30 mouse cellular contexts compared by ENCODE assay signal in genomic region chr5:95836580-95836979, GRCm38 (mm10).
"Had no signal": no experiment of that assay in that cellular context is flagged by ENCODE, and none has a peak within 500 bp of the region (broad histone marks: within the 10 kb centered on the region; RNA-seq: fewer than 3 reads in every experiment).

No protein-coding gene starts in this region.

- H3K4me3 ChIP-seq: limb, embryonic 10.5 days; limb, embryonic 12.5 days; limb, embryonic 13.5 days; limb, embryonic 15.5 days; liver, embryonic 12.5 days; liver, embryonic 13.5 days; liver, embryonic 15.5 days; lung, embryonic 15.5 days; megakaryocyte, embryonic 14.5 days; midbrain, embryonic 10.5 days; midbrain, embryonic 12.5 days; midbrain, embryonic 13.5 days; midbrain, embryonic 15.5 days; myocyte had no signal

- H3K27ac ChIP-seq: limb, embryonic 10.5 days; limb, embryonic 12.5 days; limb, embryonic 13.5 days; limb, embryonic 15.5 days; liver, embryonic 12.5 days; liver, embryonic 13.5 days; liver, embryonic 14.5 days; liver, embryonic 15.5 days; lung, embryonic 15.5 days; macrophage; midbrain, embryonic 10.5 days; midbrain, embryonic 12.5 days; midbrain, embryonic 13.5 days; midbrain, embryonic 15.5 days had no signal

- H3K36me3 ChIP-seq: limb, embryonic 10.5 days; limb, embryonic 12.5 days; limb, embryonic 13.5 days; limb, embryonic 15.5 days; liver, embryonic 12.5 days; liver, embryonic 13.5 days; liver, embryonic 15.5 days; lung, embryonic 15.5 days; midbrain, embryonic 10.5 days; midbrain, embryonic 12.5 days; midbrain, embryonic 13.5 days; midbrain, embryonic 15.5 days had no signal

- H3K4me2 ChIP-seq: limb, embryonic 12.5 days; limb, embryonic 13.5 days; limb, embryonic 15.5 days; liver, embryonic 11.5 days; liver, embryonic 12.5 days; liver, embryonic 13.5 days; liver, embryonic 15.5 days; lung, embryonic 14.5 days; lung, embryonic 15.5 days; midbrain, embryonic 11.5 days; midbrain, embryonic 12.5 days; midbrain, embryonic 13.5 days; midbrain, embryonic 15.5 days had no signal

- H3K27me3 ChIP-seq: limb, embryonic 12.5 days; limb, embryonic 13.5 days; limb, embryonic 15.5 days; liver, embryonic 12.5 days; liver, embryonic 13.5 days; liver, embryonic 15.5 days; lung, embryonic 15.5 days; megakaryocyte, embryonic 14.5 days; midbrain, embryonic 12.5 days; midbrain, embryonic 13.5 days; midbrain, embryonic 15.5 days had no signal

- DNase-seq: left cerebral cortex, postnatal 4 days; liver; liver, embryonic 13.5 days; lung, adult 18-20 months; lung, adult 2 months; lung, embryonic 14.5 days; lung, postnatal 10 days; lung, postnatal 14 days; lung, postnatal 36 days; lung, postnatal 4 days; midbrain, embryonic 14.5 days had no signal

- H3K9ac ChIP-seq: limb, embryonic 12.5 days; limb, embryonic 13.5 days; limb, embryonic 15.5 days; liver, embryonic 12.5 days; liver, embryonic 13.5 days; liver, embryonic 14.5 days; liver, embryonic 15.5 days; lung, embryonic 14.5 days; lung, embryonic 15.5 days; midbrain, embryonic 12.5 days; midbrain, embryonic 13.5 days; midbrain, embryonic 15.5 days had no signal

- ATAC-seq: liver, embryonic 12.5 days; lung, postnatal 0 days; midbrain, embryonic 13.5 days; midbrain, embryonic 15.5 days; midbrain, embryonic 16.5 days had no signal

- H3K4me1 ChIP-seq: limb, embryonic 10.5 days; limb, embryonic 12.5 days; limb, embryonic 13.5 days; limb, embryonic 15.5 days; liver, embryonic 12.5 days; liver, embryonic 13.5 days; liver, embryonic 15.5 days; lung, embryonic 15.5 days; megakaryocyte, embryonic 14.5 days; midbrain, embryonic 10.5 days; midbrain, embryonic 12.5 days; midbrain, embryonic 13.5 days; midbrain, embryonic 15.5 days had no signal

- H3K9me3 ChIP-seq: limb, embryonic 10.5 days; limb, embryonic 12.5 days; limb, embryonic 13.5 days; limb, embryonic 15.5 days; liver, embryonic 13.5 days; liver, embryonic 15.5 days; lung, embryonic 15.5 days had no signal
